Mouse (Mus musculus): ENCODE results near the gene Cd3g.
A peak's percentile ranks its signal among the peaks of the same experiment; 100 is the strongest.
"Not testable (repeated sequence)": the region's sequence is repeated elsewhere in the genome, so short reads cannot be mapped to it uniquely, and the experiment has no call there.

The Cd3g gene

DNA sequence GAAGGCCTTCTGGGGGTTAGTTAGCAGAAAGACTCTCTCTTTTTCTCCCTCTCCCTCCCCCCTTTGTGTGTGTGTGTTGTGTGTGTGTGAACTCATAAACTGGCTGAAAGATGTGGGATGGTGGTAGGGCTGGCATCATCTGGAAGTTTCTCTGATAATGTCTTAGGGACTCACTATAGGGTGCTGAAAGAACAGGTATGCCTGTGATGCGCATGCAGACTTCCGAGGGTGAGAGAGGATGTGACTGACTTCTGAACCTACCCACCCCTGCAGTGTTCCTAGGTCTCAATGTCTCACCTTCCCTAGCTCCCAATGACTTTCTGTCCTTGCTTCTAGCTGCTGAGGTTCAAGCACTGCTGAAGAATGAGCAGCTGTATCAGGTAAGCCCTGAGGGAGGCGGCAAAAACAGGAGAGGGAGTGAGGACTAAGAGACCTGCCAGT, 5.5 kb upstream of the Cd3g start:
- no peak for DNase-seq (ENCODE audit: low spot score)

DNA sequence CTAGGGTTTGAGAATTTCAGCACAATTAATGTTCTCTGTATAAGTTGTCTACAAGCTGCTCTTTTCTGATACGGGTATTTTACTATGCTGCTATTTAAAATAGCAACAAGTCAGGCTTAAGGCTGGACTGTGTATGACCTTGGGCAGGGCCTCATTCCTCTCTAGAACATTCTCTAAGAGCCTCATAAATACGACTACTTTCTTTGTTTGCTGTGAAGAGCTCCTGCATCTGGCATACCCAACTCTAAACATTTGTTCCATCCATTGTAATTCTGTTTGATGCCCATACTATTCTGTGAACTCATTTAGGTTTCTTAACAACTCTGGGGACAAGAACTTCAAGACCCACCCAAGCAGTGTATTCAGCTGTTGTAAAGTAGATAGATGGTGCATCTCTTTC, 2.8 kb upstream of the Cd3g start:
- DNase-seq (ENCODE audit: low spot score) = no peak

DNA sequence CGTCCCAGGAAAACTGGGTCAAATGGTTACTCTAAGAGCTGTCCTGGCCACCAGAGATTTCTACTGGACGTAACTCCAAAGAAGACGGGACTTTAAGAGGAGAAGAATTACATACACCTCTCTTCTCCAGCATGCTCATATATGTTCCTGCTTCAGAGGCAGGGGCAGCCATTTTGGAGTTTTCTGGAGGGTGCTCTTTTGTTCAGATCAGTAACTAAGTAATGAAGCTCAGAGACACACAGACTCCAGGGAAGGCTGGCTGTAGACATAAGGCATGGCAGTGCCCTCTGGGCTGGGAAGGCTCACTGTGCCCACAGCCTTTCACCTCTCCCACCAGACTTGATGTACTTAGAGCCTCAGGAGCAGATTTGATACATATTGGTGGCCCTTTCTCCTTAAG, 2.3 kb upstream of the Cd3g start:
- DNase-seq (ENCODE audit: low spot score) = no peak

DNA sequence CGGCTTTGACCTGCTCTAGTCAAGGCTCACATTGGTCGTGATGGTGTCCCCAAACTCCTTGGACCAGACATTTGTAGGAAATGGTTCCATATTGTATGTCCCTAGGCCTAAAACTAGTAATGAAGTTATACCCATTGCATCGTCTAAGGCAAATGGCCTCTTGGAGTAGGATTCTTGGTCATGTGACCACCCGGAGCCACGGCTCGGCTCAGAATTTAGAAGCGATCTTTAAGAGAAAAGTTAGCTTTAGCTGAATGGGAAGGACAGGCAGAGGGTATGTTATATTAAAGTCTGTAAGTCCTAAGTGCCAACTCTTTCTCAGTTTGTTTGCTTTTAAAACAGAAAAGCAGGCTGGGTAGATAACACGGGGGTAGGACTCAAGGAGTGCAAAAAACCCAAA, 1.9 kb upstream of the Cd3g start:
- DNase-seq (ENCODE audit: low spot score) = no peak

DNA sequence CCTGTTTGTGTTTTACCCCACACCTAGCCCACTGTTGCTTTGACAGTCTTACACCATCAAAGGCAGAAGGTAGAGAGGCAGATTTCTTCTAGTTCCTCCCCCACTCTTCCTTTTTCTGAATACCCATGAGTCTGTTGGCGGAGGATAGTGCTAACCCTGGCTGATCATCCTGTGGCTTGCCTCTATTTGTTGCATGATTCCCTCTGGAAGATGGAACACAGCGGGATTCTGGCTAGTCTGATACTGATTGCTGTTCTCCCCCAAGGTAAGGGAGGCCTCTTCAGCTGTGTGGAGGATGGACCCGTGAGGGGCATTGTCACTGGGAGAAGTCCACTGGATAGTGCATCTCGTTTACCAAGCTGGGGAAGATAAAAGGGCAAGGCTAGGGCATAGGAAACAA, 1.4 kb upstream of the Cd3g start, which contains the start of gene Cd3d:
TSS of gene Cd3d (plus strand) at position 111 of the 400 bp plus-strand sequence.
- DNase-seq (ENCODE audit: low spot score) = no peak

DNA sequence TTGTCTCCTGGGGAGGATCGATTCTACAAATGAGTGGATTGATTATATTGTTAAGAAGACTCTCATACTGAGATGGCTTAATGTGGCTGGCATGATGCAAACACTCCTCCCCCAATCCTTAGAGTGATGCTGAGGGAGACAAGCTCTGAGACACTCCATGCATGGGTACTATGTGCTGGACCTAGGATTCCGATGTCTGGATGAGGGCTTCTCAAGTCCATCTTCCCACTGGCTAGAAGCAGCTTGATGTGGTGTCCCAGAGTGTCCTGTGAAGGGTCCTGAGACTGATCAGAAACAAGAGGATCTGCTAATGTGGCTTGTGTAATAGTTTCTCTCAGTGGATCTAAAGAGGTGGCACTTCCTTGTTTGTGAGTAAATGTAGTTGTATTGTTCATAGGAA, 873 bp upstream of the Cd3g start:
- no peak for DNase-seq (ENCODE audit: low spot score)

DNA sequence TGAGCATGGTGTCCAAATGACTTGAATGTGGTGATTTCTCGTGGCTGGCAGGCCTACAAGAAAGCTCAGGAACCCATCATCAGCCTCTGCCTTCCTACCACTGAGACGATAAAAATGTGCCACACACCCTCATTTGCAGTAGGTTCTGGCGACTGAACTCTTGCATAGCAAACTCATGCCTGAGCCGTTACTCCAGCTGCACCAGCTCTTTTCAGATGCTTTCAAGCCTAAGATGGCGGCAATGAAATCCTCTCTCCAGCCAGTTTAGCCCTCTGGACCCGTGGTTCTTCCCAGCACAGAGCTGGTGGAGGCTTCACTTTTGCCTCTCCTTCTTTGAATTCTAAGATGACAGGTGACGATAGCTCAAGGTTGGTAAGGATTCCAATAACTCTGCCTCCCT, 425 bp downstream of the Cd3g start:
- no peak for DNase-seq (ENCODE audit: low spot score)

DNA sequence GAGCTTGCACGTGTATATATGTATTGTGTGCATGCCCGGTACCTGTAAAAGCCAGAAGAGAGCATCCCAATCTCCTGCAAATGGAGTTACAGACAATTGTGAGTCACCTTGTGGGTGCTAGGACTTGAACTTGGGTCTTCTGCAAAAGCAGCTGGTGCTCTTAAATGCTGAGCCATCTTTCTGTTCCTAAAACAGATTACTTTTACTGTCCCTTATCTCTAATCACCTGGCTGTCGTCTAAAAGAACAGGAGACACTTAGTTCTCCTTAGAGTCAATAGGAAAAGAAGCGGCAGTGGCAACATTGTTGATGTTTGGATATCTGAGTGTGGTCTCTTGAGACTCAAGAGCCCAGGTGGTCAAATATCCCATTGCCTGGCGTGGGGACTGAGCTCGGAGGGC, 2.4 kb downstream of the Cd3g start:
- no peak for DNase-seq (ENCODE audit: low spot score)

DNA sequence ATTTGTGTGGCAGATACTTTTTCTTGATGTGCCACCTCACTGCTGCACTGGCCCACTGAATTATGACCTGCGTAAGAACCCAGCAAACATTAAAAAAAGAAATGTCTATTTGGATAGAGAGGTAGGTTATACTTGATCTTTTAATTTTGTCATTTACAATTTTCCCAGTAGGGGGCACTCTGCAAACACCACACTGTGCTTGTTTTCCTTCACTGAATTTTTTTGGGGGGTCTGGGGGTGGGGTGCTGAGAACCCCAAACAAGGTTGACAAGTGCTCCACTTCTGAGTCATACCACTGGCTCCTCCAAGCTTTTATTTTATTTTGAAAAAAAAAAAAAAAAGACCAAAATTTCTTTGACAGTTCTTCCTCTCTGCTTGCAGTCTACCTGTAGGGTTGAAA, 10.8 kb downstream of the Cd3g start:
- no peak for DNase-seq (ENCODE audit: low spot score)

DNA sequence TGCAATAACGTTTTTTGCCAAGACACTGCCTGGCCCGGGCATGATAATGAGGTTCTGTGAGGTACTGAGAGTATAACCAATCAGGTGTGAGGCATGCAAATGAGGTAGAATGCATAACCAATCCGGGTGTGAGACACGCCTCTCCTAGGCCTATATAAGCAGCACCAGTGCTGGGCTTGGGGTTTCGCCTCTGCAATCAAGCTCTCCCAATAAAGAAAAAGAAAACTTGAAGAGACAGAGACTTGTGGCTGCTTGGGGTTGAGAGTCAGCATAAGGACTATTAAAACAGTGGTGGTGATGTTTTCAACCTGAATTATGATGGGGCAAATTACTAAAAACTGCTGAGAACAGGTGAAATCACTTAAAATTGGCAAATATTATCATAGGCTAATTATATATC, 12.5 kb downstream of the Cd3g start:
- not testable (repeated sequence) for DNase-seq (ENCODE audit: low spot score)

DNA sequence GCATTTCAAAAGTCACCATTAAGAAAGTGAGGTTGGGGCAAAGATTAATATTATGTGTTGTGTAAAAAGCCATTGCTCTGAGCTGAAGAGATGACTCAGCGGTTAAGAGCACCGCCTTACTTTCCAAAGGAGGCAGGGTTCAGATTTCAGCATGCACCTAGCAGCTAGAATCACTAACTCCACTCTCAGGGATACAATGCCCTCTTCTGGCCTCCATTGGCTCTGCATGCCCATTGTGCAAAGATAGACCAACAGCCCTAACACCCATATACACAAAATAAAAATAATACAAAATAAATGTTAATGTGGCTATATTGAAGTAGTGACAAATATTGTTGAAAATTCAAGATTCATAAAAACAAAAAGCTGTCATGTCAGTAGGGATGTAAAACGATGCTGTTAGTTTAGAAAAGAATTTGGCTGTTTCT, 13.4 kb downstream of the Cd3g start:
- peak; percentile 60 for DNase-seq (ENCODE audit: low spot score)

DNA sequence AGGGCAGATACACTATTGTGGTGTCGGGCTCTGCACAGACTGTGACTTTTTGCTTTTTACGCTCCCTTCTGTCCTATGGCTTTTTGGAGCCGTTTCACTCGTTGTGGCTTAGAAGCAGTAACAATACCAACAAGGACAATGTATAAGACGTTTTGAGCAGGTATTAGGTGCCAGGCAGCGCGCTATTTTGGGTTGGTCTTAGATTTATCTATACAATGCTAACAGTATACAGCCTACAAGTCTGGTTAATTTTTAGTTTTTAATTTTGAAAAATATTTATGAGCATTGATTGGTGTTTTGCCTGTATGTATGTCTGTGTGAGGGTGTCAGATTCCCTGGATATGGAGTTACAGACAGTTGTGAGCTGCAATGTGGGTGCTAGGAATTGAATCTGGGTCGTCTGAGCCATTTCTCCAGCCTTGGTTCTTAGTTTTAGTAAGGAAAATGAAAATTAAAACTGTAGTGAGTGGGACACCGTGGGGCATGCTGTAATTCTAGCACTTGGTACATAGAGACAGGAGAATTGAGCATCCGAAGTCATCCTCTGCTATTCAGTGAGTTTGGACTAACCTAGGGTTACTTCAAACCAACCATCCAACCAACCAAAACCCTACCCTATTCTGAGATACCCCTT, 14.3 kb downstream of the Cd3g start:
- DNase-seq (ENCODE audit: low spot score) = no peak

DNA sequence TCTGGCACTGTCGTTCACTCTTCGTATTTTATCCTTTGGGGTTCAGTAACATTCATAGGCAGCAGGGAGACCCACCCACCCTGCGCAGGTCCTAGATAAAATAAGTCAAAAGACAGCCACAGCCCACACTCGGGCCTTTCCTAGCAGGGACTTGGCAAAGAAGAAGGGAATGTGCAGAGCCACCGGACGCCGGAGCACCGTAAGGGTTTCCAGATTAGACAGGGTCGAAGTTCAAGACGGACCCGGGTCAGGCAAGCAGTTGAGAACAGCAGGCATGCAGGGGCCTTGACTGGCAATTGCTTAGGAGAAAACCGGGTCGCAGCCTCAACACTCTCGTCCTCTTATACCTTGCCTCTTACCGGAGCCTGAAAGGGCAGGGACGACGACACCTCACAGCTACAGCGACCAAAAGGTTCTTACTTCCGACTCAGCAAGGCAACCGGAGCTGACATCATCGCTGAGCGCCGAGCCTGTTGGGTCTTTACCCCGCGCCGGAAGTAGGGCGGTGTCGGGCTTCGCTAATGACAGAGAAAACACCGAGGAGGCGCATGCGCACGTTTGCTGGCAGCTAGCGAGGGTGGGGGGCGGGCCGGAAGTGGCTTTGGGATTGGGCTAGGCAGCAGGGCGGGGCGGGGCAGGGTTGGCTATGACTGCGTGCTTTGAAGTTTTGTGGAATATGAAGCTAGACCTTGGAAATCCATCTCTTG, 15.0 kb downstream of the Cd3g start, which contains the start of gene Ube4a:
TSS of gene Ube4a (minus strand) at position 475 of the 707 bp plus-strand sequence.
- DNase-seq (ENCODE audit: low spot score) = peak; percentile 99

DNA sequence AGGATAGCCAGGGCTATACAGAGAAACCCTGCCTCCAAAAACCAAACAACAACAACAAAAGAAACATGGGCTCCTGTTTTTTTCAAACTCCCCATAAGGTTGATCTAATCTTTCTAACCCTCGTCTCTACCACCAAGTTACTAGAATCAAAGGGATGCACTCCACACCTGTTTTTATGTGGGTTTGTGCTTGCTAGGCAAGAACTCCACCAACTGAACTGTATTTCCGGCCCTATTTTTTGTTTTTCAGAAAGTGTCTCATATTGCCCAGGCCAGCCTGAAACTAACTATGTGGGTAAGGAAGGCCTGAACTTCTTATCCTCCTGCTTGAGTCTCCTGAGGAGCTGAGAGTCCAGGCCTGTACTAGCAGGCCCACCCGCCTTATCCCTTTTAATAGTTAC, 25.8 kb downstream of the Cd3g start:
- no peak for DNase-seq (ENCODE audit: low spot score)

DNA sequence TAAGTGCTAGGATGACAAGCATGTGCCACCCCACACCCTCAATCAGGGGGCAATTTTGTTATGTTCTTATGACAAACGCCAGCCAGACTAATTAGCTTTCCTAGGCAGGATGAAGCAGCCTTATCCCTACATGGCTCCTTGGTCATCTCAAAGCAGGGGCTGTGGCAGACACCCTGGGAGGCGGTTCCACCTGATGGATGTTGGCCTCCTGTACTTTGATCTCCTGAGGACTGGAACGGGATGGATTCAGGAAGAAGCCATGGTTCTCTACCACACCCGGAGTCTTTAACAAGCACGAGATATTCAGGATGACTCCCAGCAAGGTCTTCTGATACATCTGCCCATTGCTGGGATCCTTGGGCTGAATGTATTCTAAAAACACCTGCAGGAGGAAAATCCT, 32.4 kb downstream of the Cd3g start:
- DNase-seq (ENCODE audit: low spot score) = no peak

DNA sequence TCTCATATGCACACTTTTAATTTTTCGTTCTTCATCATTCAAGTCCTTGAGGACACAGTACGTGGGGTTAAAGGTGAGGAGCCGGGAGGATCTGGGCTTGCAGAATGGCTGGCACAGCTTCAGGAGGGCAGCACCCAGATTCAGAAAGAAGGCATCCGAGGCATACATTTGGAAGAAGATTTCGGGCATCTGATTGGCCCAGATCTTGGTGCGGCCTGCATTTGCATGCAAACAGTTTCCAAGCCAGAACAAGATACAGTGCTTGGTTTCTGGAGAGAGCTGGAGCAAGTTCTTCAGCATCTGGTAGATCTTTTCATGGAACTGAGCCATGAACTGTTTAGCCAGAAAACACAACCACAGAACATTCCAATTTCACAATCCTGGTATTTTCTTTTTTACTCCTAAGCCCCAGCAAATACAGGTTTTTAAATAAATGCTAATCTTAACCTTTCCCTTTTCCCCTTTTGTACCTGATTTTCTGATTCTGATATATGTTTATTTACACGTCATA, 34.0 kb downstream of the Cd3g start:
- no peak for DNase-seq (ENCODE audit: low spot score)

DNA sequence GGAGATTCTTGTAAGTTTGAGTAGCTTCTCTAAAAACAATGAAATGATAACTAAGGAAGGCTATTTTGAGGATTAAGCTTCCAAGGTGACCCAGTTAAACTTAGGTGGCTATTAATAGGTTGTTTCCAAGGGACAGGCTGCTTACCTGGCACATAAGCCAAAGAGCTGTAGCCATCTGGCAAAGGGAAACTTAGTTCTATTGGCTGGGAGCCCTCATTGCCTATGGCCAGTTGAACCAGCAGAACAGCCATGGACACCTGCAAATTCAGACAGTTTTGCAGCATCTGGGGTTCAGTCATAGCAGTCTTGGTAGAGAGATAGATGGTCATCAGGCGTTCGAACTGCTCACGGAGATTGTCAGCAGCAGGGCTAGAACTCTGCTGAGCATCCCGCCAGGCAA, 37.8 kb downstream of the Cd3g start:
- DNase-seq (ENCODE audit: low spot score) = no peak

DNA sequence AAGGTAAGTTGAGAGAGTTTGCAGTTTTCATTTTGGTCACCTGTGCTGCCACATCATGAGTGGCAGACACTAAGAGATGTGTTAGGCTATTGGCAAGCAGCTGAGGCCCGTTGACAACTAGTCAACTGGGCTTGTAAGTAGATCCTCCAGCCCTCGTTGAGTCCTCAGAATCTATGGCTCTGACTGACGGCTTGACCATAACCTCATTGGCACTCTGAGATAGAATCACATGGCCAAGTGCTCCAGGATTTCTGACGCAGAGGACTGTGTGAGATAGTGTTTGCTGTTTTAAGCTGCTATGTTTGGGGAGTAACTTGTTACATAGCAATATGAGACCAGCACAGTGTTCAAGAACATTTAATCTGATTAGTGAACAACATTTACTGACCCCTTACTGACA, 38.5 kb downstream of the Cd3g start:
- DNase-seq (ENCODE audit: low spot score) = no peak

DNA sequence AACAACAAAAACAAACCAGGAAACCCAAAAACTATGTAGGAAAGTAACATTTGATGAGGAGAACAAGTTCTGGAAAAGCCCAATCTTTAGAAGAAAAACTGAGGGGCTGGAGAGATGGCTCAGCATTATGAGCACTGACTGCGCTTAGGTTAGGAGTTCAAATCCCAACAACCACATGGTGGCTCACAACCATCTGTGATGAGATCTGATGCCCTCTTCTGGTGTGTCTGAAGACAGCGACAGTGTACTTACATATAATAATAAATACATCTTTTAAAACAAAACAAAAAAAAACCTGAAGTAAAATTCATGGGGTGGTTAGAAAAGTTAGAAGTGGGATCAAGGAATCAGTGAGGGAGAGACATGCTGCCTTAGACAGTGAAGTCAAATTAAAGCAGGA, 58.7 kb downstream of the Cd3g start:
- DNase-seq (ENCODE audit: low spot score) = no peak

DNA sequence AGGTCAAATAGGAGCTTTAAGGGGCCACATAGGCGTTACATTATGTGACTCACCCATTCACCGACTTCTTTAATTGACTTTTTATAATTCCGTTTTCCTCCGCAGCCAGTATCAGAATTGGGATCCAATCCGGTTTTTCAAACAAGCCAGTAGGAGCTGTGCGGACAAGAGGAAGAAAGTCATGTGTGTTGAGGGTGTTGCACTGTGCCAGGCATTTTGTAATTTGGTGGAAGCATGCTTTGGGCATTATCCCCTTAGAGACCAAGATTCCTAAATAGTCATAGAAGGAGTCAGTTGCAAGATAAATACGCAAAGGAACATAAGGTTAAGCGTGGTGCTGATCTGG, 59.1 kb downstream of the Cd3g start:
- no peak for DNase-seq (ENCODE audit: low spot score)

DNA sequence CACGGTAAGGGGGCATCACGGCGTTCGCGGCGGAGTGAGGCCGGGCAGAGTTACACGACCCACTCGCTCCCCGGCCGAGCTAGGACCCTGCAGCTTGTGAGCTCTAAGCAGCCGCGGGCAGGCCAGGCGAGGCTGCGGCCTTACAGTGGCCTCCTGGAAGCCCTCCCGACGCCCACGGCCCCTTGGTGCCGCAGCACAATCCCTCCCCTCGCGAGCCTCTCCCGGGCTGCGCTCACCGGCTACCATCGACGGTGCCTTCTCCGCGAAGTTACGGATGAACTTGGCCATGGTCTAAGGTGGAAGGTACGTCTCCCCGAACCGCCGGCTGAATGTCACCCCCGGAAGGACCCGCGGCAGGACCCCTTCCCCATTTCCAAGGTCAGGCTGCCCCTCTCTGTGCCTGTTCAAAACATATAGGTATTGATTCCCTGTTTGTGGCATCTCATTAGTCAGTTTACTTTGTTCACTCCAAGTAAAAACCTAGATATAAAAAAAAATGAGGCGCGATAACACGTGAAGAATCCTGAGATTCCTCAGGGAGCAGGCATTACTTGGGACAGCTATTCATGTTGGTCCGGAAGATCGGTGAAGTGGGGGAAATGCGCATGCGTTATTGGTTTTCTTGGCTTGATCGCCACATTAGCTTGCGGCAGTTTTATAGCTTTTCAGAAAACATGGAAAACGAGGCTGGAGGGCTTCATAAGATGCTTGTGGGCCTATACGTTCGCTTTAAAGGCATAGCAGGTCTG, 59.7 kb downstream of the Cd3g start, which contains the start of gene Atp5l:
TSS of gene Atp5l (minus strand) at position 369 of the 749 bp plus-strand sequence.
- peak; percentile 71 for DNase-seq (ENCODE audit: low spot score)

DNA sequence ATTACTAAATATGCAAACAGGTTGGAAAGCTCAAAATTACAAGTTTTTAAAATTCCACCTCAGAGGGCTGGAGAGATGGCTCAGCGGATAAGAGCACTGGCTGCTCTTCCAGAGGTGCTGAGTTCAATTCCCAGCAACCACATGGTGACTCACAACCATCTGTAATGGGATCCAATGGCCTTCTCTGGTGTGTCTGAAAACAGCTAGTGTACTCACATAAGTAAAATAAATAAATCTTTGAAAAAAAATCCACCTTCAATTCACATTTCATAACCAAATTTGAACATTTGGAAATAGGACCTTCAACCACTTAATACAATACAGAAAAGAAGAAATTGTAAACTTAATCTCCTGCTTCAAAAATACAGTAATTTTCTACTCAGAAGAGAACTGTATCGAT, 60.6 kb downstream of the Cd3g start:
- no peak for DNase-seq (ENCODE audit: low spot score)

All from spleen, adult 12 weeks (tissue).